Mouse (Mus musculus): ENCODE measurements around the gene Gm28051. TPM values are rescaled to one million over a fixed set of nuclear protein-coding genes. Genes with fewer than 3 reads are reported as not detected.

The Gm28051 gene
- polyA plus RNA-seq, 1 experiment from 2014 or later, result not detected

DNA sequence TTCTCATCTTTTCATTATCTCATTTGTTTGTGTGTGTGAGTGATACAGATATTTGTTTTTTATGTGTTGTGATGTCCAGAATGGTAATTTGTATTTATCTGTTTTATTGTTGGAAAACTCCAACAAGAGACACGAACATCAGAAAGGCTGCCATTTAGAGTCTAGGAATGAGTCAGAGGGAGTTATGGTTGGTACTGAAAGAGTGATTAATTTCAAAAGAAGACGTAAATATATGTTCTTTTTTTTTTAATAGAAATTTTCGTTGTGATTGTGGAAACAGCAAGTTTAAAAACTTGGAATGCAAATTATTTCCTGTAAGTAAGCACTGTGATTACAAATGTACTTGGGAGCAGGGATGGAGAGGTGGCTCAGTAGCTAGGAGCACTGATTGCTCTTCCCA is 4.1 kb upstream of the Gm28051 start:
- H3K4me1 ChIP-seq, result peaks cover 14% of the 10 kb centered on the region
- no peaks in the 10 kb centered on the region for H3K27me3 ChIP-seq
- no peak for ATAC-seq (ENCODE audit: low FRiP score)
- H3K9ac ChIP-seq, result no peak overlapping the region
- peaks cover 29% of the 10 kb centered on the region for H3K36me3 ChIP-seq (replicated peaks)
- H3K4me3 ChIP-seq (replicated peaks), result no peak overlapping the region
- no peak overlapping the region for H3K4me2 ChIP-seq
- no peak overlapping the region for H3K27ac ChIP-seq
- H3K9me3 ChIP-seq, result no peaks in the 10 kb centered on the region
- WGBS, result 94% methylated on average over 3 of the region's 3 CpGs

DNA sequence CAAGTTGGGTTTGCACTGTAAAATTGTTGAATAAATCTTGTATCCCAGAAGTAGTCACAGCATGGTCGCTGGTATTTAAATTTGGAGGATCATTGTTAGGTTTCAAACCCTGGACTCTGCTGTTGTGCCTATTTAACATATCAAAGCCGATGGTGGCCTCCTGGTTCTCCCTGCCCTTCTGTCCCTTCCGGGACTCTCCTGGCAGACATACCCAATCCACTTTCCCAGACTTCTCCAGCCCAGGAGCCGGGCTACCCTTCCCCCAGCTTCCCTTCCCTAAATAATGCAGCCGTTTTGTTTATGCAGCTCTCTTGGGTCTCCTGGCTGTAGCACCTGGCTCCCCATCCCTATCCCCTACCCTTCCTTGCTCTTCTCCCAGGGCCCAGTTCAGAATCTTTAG is 1.4 kb upstream of the Gm28051 start:
- H3K9me3 ChIP-seq, result no peaks in the 10 kb centered on the region
- H3K4me2 ChIP-seq, result peak overlapping the region; percentile 66
- no peaks in the 10 kb centered on the region for H3K27me3 ChIP-seq
- H3K36me3 ChIP-seq (replicated peaks), result peaks cover 12% of the 10 kb centered on the region
- WGBS, result 0% methylated on average over 5 of the region's 5 CpGs
- H3K4me3 ChIP-seq (replicated peaks), result peak overlapping the region; percentile 70
- peak overlapping the region; percentile 82 for H3K9ac ChIP-seq
- ATAC-seq (ENCODE audit: low FRiP score), result no peak
- H3K27ac ChIP-seq, result no peak overlapping the region
- peaks cover 21% of the 10 kb centered on the region for H3K4me1 ChIP-seq

DNA sequence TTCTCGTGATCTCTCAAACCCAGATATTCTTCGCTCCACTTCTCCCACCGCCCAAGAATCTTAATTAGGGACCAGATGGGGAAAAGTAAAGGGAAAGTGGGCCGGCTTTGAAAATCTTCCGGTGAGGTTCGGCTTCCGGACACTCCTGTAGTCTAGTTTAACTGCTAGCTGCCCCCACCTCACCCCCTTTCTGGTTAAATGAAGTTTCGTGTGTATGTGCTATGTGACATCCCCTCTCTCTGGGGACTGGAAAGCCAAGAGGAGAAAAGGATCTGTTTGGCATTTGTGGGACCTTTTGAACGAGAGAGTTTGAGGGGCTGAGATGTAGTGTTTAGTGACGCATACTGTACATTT is 815 bp upstream of the Gm28051 start, which contains the start of gene Gm20604:
TSS of gene Gm20604 (minus strand) at position 270 of the 354 bp plus-strand sequence.
- Histone ChIP-seq H3K4me3 (replicated peaks) (peak within 1 kb of the TSS; percentile 70), H3K36me3 (replicated peaks) (peaks cover 12% of the 10 kb centered on the region; the same call in 1 of the 2 replicates)
- no peak for ATAC-seq (ENCODE audit: low FRiP score)

GRCm38 (mm10) chr12:102757055-102757688 is 393 bp downstream of the Gm28051 start:
- Histone ChIP-seq H3K4me2 (peak overlapping the region; percentile 64), H3K9me3 (no peaks in the 10 kb centered on the region), H3K27me3 (no peaks in the 10 kb centered on the region), H3K4me1 (peaks cover 21% of the 10 kb centered on the region), H3K27ac (peak overlapping the region; percentile 93), H3K9ac (peak overlapping the region; percentile 82), H3K4me3 (replicated peaks) (peak overlapping the region; percentile 70), H3K36me3 (replicated peaks) (peaks cover 10% of the 10 kb centered on the region; the same call in 1 of the 2 replicates)
- WGBS, result 2% methylated on average over 46 of the region's 46 CpGs
- peak; percentile 87 for ATAC-seq (ENCODE audit: low FRiP score)

More for the DNA sequence above, 815 bp upstream of the Gm28051 start, which contains the start of gene Gm20604:
- Histone ChIP-seq H3K4me1 (peaks cover 21% of the 10 kb centered on the region), H3K4me2 (peak within 1 kb of the TSS; percentile 66), H3K9me3 (no peaks in the 10 kb centered on the region), H3K27ac (peak within 1 kb of the TSS; percentile 93), H3K27me3 (no peaks in the 10 kb centered on the region), H3K9ac (peak within 1 kb of the TSS; percentile 82)
- under 1% methylated on average over 10 of the region's 10 CpGs for WGBS

GRCm38 (mm10) chr12:102756304-102756703 is 1.3 kb downstream of the Gm28051 start:
- no peaks in the 10 kb centered on the region for H3K9me3 ChIP-seq
- peaks cover 21% of the 10 kb centered on the region for H3K4me1 ChIP-seq
- no peak overlapping the region for H3K27ac ChIP-seq
- no peaks in the 10 kb centered on the region for H3K27me3 ChIP-seq
- peak overlapping the region; percentile 64 for H3K4me2 ChIP-seq
- no peak for ATAC-seq (ENCODE audit: low FRiP score)
- peaks cover 10% of the 10 kb centered on the region; the same call in 1 of the 2 replicates for H3K36me3 ChIP-seq (replicated peaks)
- no peak overlapping the region for H3K9ac ChIP-seq
- H3K4me3 ChIP-seq (replicated peaks), result peak overlapping the region; percentile 70
- 92% methylated on average over 7 of the region's 7 CpGs for WGBS

GRCm38 (mm10) chr12:102748256-102748655 is 9.3 kb downstream of the Gm28051 start:
- no peak overlapping the region for H3K9ac ChIP-seq
- H3K4me1 ChIP-seq, result peaks cover 10% of the 10 kb centered on the region
- 93% methylated on average over 3 of the region's 3 CpGs for WGBS
- no peak overlapping the region for H3K4me3 ChIP-seq (replicated peaks)
- no peak overlapping the region for H3K4me2 ChIP-seq
- no peaks in the 10 kb centered on the region for H3K27me3 ChIP-seq
- no peaks in the 10 kb centered on the region for H3K9me3 ChIP-seq
- no peak for ATAC-seq (ENCODE audit: low FRiP score)
- no peak overlapping the region for H3K27ac ChIP-seq
- H3K36me3 ChIP-seq (replicated peaks), result peaks cover 17% of the 10 kb centered on the region; the same call in 1 of the 2 replicates

GRCm38 (mm10) chr12:102744839-102745238 is 12.7 kb downstream of the Gm28051 start:
- no peaks in the 10 kb centered on the region for H3K27me3 ChIP-seq
- H3K9me3 ChIP-seq, result no peaks in the 10 kb centered on the region
- H3K4me2 ChIP-seq, result peak overlapping the region; percentile 82
- WGBS, result 69% methylated on average over 6 of the region's 6 CpGs
- H3K9ac ChIP-seq, result peak overlapping the region; percentile 92; the same call in 1 of the 2 replicates
- no peak overlapping the region for H3K27ac ChIP-seq
- no peak for ATAC-seq (ENCODE audit: low FRiP score)
- peak overlapping the region; percentile 82 for H3K4me3 ChIP-seq (replicated peaks)
- peaks cover 21% of the 10 kb centered on the region; the same call in 1 of the 2 replicates for H3K36me3 ChIP-seq (replicated peaks)
- peaks cover 21% of the 10 kb centered on the region for H3K4me1 ChIP-seq

DNA sequence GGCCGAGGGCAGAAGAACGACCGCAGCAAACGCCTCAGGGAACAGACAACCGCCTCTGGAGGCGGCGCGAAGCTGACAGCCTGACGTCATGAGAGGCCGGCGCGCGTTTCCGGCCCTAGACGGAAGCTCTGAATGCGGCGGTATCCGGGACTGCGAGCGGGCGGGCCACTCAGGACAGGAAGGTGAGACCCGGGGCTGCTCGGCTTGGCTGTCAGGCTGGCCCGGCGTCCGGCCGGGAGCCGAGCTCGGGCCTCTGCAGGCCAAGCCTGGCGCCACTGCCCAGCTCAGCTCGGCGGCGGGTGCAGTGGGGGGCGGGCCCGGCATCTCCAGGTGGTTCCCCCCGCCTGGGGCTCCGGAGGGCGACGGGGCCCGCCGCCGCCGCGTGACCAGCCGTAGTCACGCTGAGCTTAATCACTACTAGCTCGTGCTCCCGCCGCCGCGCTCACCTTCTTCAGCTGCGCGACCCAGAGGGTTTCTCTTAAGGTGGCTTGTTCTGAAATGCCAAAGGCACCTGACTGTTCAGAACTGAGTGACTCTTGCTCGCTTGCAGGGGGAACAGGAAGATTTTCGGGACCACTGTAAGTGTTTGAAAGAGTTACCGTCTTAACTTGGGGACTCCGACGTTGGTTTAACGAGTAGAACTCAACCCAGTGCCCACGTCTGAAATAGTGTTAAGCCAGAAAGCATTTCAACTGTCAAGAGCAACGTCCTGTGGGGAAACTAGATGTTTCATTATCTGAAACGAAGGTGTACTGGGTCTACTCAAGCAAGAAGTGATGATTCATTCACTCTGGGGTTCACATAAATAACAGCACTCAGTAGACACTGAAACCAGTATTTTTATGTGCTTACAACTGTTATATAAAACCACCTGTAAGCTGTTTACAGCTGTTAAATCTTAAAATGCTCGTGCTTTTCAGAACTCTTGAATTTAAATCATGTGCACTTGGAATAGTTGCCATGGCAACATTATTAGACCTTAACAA is 13.7 kb downstream of the Gm28051 start, which contains the start of the genes Moap1 and Tmem251:
TSS of gene Moap1 (minus strand) at position 73 of the 986 bp plus-strand sequence.
TSS of gene Tmem251 (plus strand) at position 174 of the 986 bp plus-strand sequence.
- Histone ChIP-seq H3K36me3 (replicated peaks) (peaks cover 18% of the 10 kb centered on the region; the same call in 1 of the 2 replicates), H3K27ac (peak within 1 kb of the TSS; percentile 93), H3K9me3 (no peaks in the 10 kb centered on the region), H3K27me3 (no peaks in the 10 kb centered on the region), H3K4me2 (peak within 1 kb of the TSS; percentile 82), H3K4me3 (replicated peaks) (peak within 1 kb of the TSS; percentile 82), H3K9ac (peak within 1 kb of the TSS; percentile 92), H3K4me1 (peaks cover 21% of the 10 kb centered on the region)
- under 1% methylated on average over 63 of the region's 63 CpGs for WGBS
- peak; percentile 97 for ATAC-seq (ENCODE audit: low FRiP score)

DNA sequence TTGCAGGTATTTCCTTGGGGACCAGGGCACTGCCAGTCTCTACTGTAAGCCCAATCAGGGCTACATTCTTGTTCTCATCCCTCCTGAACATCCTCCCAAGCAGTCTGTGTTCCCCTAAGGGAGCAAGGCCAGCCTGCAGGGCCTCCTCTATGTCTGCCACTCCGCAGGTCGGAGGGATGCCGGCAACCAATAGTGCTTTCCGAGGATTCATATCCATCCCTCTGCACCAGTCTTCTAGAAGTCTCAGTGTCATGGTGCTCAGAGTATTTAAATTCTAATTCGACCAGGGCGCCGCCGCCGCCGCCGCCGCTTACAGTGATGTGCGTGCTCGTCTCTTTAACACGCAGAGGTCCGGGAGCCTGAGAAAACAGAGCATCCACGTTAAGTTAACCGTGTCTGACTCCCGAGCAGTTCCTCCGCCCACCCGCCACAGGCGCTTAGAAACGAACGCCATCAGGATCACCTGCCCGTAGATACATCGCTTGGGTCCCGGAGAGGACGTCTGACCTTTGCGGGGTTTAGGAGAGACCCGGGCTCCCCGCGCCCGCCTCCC is 14.5 kb downstream of the Gm28051 start:
- peak overlapping the region; percentile 82 for H3K4me2 ChIP-seq
- peak overlapping the region; percentile 82 for H3K4me3 ChIP-seq (replicated peaks)
- H3K27ac ChIP-seq, result peak overlapping the region; percentile 93
- no peaks in the 10 kb centered on the region for H3K27me3 ChIP-seq
- H3K4me1 ChIP-seq, result peaks cover 21% of the 10 kb centered on the region
- H3K9me3 ChIP-seq, result no peaks in the 10 kb centered on the region
- H3K36me3 ChIP-seq (replicated peaks), result peaks cover 11% of the 10 kb centered on the region; the same call in 1 of the 2 replicates
- peak overlapping the region; percentile 92 for H3K9ac ChIP-seq
- ATAC-seq (ENCODE audit: low FRiP score), result peak; percentile 44
- WGBS, result under 1% methylated on average over 33 of the region's 33 CpGs

DNA sequence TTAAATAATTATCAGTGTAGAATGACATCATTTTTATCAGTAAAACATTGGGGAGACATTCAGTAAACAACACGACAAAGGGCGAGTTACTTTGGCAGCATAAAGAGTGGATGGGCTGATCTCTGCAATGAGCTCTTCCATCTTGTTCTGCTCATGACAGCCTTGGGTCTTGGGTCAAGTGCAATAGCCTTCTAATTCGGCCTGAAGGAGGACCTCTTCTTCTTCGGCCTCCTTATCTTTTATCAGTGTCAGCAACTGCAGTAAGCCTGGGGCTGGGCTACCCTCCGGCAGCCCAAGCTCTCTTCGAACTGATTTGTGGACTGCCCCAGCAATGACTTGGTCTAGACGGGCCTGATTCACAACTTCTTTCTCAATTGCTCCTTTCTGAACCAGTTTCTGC is 15.5 kb downstream of the Gm28051 start:
- 89% methylated on average over 7 of the region's 7 CpGs for WGBS
- Histone ChIP-seq H3K4me1 (peaks cover 21% of the 10 kb centered on the region), H3K9me3 (no peaks in the 10 kb centered on the region), H3K27me3 (no peaks in the 10 kb centered on the region), H3K9ac (no peak overlapping the region), H3K4me3 (replicated peaks) (no peak overlapping the region), H3K4me2 (no peak overlapping the region; the same call in 1 of the 2 replicates), H3K36me3 (replicated peaks) (peaks cover 7% of the 10 kb centered on the region; the same call in 1 of the 2 replicates), H3K27ac (no peak overlapping the region)
- ATAC-seq (ENCODE audit: low FRiP score), result no peak

GRCm38 (mm10) chr12:102740285-102740684 is 17.3 kb downstream of the Gm28051 start:
- no peak overlapping the region for H3K4me2 ChIP-seq

More at GRCm38 (mm10) chr12:102740285-102740684, 17.3 kb downstream of the Gm28051 start:
- Histone ChIP-seq H3K27ac (no peak overlapping the region), H3K27me3 (no peaks in the 10 kb centered on the region), H3K9ac (no peak overlapping the region), H3K36me3 (replicated peaks) (peaks cover 7% of the 10 kb centered on the region; the same call in 1 of the 2 replicates), H3K9me3 (no peaks in the 10 kb centered on the region), H3K4me3 (replicated peaks) (no peak overlapping the region), H3K4me1 (peaks cover 21% of the 10 kb centered on the region)
- 64% methylated on average over 3 of the region's 3 CpGs for WGBS
- no peak for ATAC-seq (ENCODE audit: low FRiP score)

Measured in forebrain, embryonic 12.5 days (tissue).